Mouse (Mus musculus) liver, embryonic 15.5 days (tissue): ENCODE results near the gene Ceacam16. TPM values are rescaled to one million over a fixed set of nuclear protein-coding genes. Genes with fewer than 3 reads are reported as not detected.

Experiments used
- ATAC-seq: fragments of 200-750 bp; cut with Nextera tagmentation; 2 replicates; pipeline ENCODE4 v1.8.0; 2017; ENCODE audit warnings: moderate number of reproducible peaks, mild to moderate bottlenecking, moderate library complexity; ENCODE audit not compliant: insufficient read depth
- H3K27ac ChIP-seq: fragments of 300-500 bp; sonication (generic); replicated peaks from 2 replicates; pipeline ENCODE4 v1.5.1; 2015; ENCODE audit warnings: mild to moderate bottlenecking, inconsistent platforms
- H3K27me3 ChIP-seq: fragments of 300-500 bp; sonication (generic); 2 replicates; pipeline ENCODE4 v1.6.1; 2015; ENCODE audit warnings: mild to moderate bottlenecking, inconsistent platforms
- H3K36me3 ChIP-seq: fragments of 300-500 bp; sonication (generic); replicated peaks from 2 replicates; pipeline ENCODE4 v1.6.1; 2015; ENCODE audit warnings: moderate library complexity, mild to moderate bottlenecking, inconsistent platforms
- H3K4me1 ChIP-seq: fragments of 300-500 bp; sonication (generic); replicated peaks from 2 replicates; pipeline ENCODE4 v1.6.1; 2015; ENCODE audit warnings: inconsistent platforms
- H3K4me2 ChIP-seq: fragments of 300-500 bp; sonication (generic); 2 replicates; pipeline ENCODE4 v1.6.1; 2015; ENCODE audit warnings: moderate library complexity, mild to moderate bottlenecking, inconsistent platforms
- H3K4me3 ChIP-seq: fragments of 300-500 bp; sonication (generic); replicated peaks from 2 replicates; pipeline ENCODE4 v1.5.1; 2015; ENCODE audit warnings: mild to moderate bottlenecking, inconsistent platforms
- H3K9ac ChIP-seq: fragments of 300-500 bp; sonication (generic); 2 replicates; pipeline ENCODE4 v1.6.1; 2015; ENCODE audit warnings: moderate library complexity, mild to moderate bottlenecking, inconsistent platforms
- H3K9me3 ChIP-seq: fragments of 300-500 bp; sonication (generic); replicated peaks from 2 replicates; pipeline ENCODE4 v1.6.1; 2016; ENCODE audit warnings: inconsistent platforms
- WGBS: fragments of 180-500 bp; shearing (Covaris S2); methylation state at CpG from one replicate; pipeline ENCODE4 v1.1.7; 2015; ENCODE audit warnings: mixed read lengths; ENCODE audit not compliant: insufficient replicate concordance; 5-methylcytosine and 5-hydroxymethylcytosine counted together
- polyA plus RNA-seq: library from polyadenylated mRNA; unstranded; fragments of >200 nt; fragmentation: Nextera tagmentation; extraction: Ambion mirVana; gene quantifications from 2 replicates; pipeline ENCODE4 v1.2.1, GENCODE M21; 2015

Gene Ceacam16
- polyA plus RNA-seq, 1 experiment from 2014 or later, result not detected

GRCm38 (mm10) chr7:19842885-19843504 lies 18.1 kb downstream of the Ceacam16 start:
- Histone ChIP-seq H3K4me3 (no peak overlapping the region), H3K27ac (0 out of 2 replicates have a peak overlapping the region, but pooled peaks have one; percentile 24), H3K36me3 (no peaks in the 10 kb centered on the region), H3K9me3 (no peaks in the 10 kb centered on the region), H3K4me2 (no peak overlapping the region), H3K4me1 (peaks cover 21% of the 10 kb centered on the region), H3K9ac (no peak overlapping the region), H3K27me3 (no peaks in the 10 kb centered on the region)
- ATAC-seq, result 0 out of 2 replicates have a peak, but pooled peaks have one; percentile 29
- WGBS, result 38% methylated on average over 19 of the region's 19 CpGs

DNA sequence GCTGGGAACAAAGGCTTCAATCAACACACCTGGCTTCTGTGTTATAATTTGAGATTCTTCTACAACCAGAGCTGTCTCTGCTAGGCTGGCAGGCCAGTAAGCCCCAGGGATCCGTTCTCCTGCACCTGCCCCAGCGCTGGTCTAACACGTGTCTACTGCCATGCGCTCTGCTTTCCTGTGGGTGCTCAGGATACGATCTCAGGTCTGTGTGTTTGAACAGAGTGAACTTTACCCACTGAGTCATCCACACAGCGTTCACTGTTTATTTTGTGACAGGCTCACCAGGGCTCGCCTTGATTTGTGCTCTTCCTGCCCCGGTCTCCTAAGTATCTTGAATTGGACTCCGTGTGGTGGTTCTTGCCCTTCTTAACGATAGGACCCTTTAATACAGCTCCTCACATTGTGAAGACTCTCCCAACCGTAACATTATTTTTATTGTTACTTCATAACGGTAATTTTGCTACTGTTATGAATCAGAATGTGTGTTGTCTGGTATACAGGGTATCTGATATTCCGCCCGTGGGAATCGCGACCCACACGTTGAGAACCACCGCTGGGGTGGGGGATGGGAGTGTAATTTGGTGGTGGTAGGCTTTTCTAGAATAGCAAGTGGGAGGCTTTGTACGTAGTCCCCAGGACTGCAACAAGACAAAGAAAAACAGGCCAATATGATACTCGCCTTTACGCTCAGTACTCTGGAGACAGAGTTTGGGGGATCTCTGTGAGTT lies 19.2 kb downstream of the Ceacam16 start:
- Histone ChIP-seq H3K4me3 (no peak overlapping the region), H3K36me3 (no peaks in the 10 kb centered on the region), H3K4me2 (no peak overlapping the region), H3K27ac (peak overlapping the region; percentile 70), H3K27me3 (no peaks in the 10 kb centered on the region), H3K9me3 (no peaks in the 10 kb centered on the region), H3K4me1 (peaks cover 12% of the 10 kb centered on the region), H3K9ac (no peak overlapping the region)
- peak; percentile 79 for ATAC-seq
- WGBS, result 63% methylated on average over 21 of the region's 21 CpGs

DNA sequence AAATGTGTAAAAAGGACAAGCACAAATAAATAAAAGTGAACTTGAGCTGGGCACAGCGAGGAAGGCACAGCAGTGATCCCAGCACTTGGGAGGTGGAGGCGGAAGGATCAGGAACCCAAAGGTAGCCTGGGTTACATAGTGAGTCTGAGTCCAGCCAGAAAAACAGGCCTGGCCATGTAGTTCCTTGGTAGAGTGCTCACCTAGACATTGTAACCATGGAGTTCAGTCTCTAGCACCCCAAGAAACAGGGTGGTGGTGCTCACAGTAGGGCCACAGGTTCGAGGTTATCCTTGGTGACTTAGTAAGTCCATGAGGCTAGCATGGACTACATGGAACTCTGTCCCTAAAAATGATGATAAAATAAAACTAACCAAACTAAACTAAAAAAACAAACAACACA lies 20.2 kb downstream of the Ceacam16 start:
- Histone ChIP-seq H3K9me3 (no peaks in the 10 kb centered on the region), H3K27ac (peak overlapping the region; percentile 70; the same call in 1 of the 2 replicates), H3K9ac (no peak overlapping the region), H3K27me3 (no peaks in the 10 kb centered on the region), H3K4me1 (peaks cover 12% of the 10 kb centered on the region), H3K4me3 (no peak overlapping the region), H3K36me3 (no peaks in the 10 kb centered on the region), H3K4me2 (no peak overlapping the region)
- 64% methylated on average over 3 of the region's 3 CpGs for WGBS
- ATAC-seq, result no peak

GRCm38 (mm10) chr7:19840371-19840770 lies 20.7 kb downstream of the Ceacam16 start:
- Histone ChIP-seq H3K9me3 (no peaks in the 10 kb centered on the region), H3K4me2 (no peak overlapping the region), H3K27ac (0 out of 2 replicates have a peak overlapping the region, but pooled peaks have one; percentile 70), H3K4me3 (no peak overlapping the region), H3K9ac (no peak overlapping the region), H3K4me1 (peaks cover 12% of the 10 kb centered on the region), H3K36me3 (no peaks in the 10 kb centered on the region), H3K27me3 (no peaks in the 10 kb centered on the region)
- 60% methylated on average over 4 of the region's 4 CpGs for WGBS
- ATAC-seq, result no peak

- Histone ChIP-seq H3K9me3 (no peaks in the 10 kb centered on the region), H3K4me3 (no peak overlapping the region), H3K4me2 (no peak overlapping the region), H3K4me1 (0 out of 2 replicates have a peak, but pooled peaks cover 3% of the 10 kb centered on the region), H3K36me3 (no peaks in the 10 kb centered on the region), H3K27me3 (no peaks in the 10 kb centered on the region), H3K27ac (no peak overlapping the region), H3K9ac (no peak overlapping the region)
- ATAC-seq, result no peak
- 18% methylated on average over 3 of the region's 3 CpGs for WGBS
These were observed 24.3 kb downstream of the Ceacam16 start for GRCm38 (mm10) chr7:19836843-19837242.

GRCm38 (mm10) chr7:19834055-19834454 lies 27.0 kb downstream of the Ceacam16 start:
- Histone ChIP-seq H3K27ac (no peak overlapping the region), H3K9ac (no peak overlapping the region), H3K4me1 (peaks cover 18% of the 10 kb centered on the region), H3K36me3 (no peaks in the 10 kb centered on the region), H3K4me2 (no peak overlapping the region), H3K4me3 (no peak overlapping the region), H3K9me3 (no peaks in the 10 kb centered on the region), H3K27me3 (no peaks in the 10 kb centered on the region)
- WGBS, result 59% methylated on average over 3 of the region's 3 CpGs
- ATAC-seq, result no peak

- 39% methylated on average over 9 of the region's 9 CpGs for WGBS
- Histone ChIP-seq H3K9ac (no peak overlapping the region), H3K9me3 (no peaks in the 10 kb centered on the region), H3K4me2 (no peak overlapping the region), H3K27ac (no peak overlapping the region), H3K27me3 (no peaks in the 10 kb centered on the region), H3K4me1 (peaks cover 18% of the 10 kb centered on the region), H3K4me3 (no peak overlapping the region), H3K36me3 (no peaks in the 10 kb centered on the region)
- no peak for ATAC-seq
These were observed 29.3 kb downstream of the Ceacam16 start for GRCm38 (mm10) chr7:19831837-19832236.

DNA sequence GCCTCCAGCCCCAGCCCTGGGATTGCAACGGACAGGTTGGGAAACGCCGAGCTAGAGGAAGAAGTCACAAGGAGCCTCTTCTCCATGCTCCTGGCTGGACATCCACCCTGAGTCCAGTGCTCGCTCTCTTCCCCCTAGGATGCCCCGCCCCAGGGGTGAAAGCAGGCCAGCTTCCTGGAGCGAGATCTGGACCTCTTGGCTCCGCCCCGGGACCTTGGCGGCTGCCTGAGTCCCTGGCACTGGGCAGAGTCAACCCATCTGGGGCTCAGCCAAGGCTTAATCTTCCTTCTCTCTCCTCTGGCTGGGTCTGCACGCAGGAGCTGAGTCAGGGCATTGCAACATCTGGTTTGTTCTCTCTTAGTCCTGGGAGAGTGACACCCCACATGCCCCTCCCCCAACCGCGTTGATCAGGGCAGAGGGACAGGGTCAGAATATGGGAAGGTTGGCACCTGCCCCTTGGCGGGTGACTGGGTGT lies 30.4 kb downstream of the Ceacam16 start:
- ATAC-seq, result peak; percentile 68
- Histone ChIP-seq H3K27ac (peak overlapping the region; percentile 33; the same call in 1 of the 2 replicates), H3K36me3 (no peaks in the 10 kb centered on the region), H3K4me2 (peak overlapping the region; percentile 27), H3K27me3 (no peaks in the 10 kb centered on the region), H3K9ac (no peak overlapping the region), H3K4me3 (no peak overlapping the region), H3K4me1 (peaks cover 18% of the 10 kb centered on the region), H3K9me3 (no peaks in the 10 kb centered on the region)
- 18% methylated on average over 13 of the region's 13 CpGs for WGBS

- no peak overlapping the region for H3K27ac ChIP-seq
- peaks cover 23% of the 10 kb centered on the region for H3K4me1 ChIP-seq
- no peak overlapping the region for H3K4me3 ChIP-seq
- WGBS, result 61% methylated on average over 3 of the region's 3 CpGs
- no peak for ATAC-seq
- no peak overlapping the region for H3K4me2 ChIP-seq
- no peaks in the 10 kb centered on the region for H3K27me3 ChIP-seq
- H3K36me3 ChIP-seq, result no peaks in the 10 kb centered on the region
- no peaks in the 10 kb centered on the region for H3K9me3 ChIP-seq
- H3K9ac ChIP-seq, result no peak overlapping the region
These were observed 31.4 kb downstream of the Ceacam16 start for GRCm38 (mm10) chr7:19829694-19830093.

DNA sequence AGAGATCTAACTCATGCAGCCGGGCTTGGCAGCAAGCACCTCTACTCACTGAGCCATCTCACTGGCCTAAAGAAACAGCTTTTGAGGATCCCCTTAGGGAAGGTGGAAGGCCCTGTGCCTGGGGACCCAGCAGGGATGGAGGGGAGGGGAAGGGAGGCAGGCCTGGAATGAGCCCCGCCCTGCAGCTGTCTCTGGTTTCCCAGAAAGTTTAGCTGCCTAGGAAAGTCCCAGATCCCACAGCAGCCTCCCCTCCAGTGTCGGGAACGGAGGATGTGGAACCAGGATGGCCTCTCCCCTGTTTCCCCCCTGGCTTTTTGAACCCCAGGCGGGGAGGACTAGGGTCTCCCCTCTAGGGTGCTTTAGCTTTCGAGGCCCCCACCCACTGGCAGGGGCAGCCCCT lies 34.3 kb downstream of the Ceacam16 start:
- 70% methylated on average over 6 of the region's 6 CpGs for WGBS
- H3K27ac ChIP-seq, result no peak overlapping the region
- H3K9me3 ChIP-seq, result no peaks in the 10 kb centered on the region
- no peak overlapping the region for H3K4me3 ChIP-seq
- no peaks in the 10 kb centered on the region for H3K36me3 ChIP-seq
- H3K4me1 ChIP-seq, result peaks cover 36% of the 10 kb centered on the region
- ATAC-seq, result no peak
- no peak overlapping the region for H3K9ac ChIP-seq
- H3K27me3 ChIP-seq, result peaks cover 25% of the 10 kb centered on the region
- H3K4me2 ChIP-seq, result no peak overlapping the region

GRCm38 (mm10) chr7:19824182-19824973 lies 36.7 kb downstream of the Ceacam16 start:
- peak overlapping the region; percentile 27 for H3K4me2 ChIP-seq
- peaks cover 27% of the 10 kb centered on the region for H3K4me1 ChIP-seq
- H3K36me3 ChIP-seq, result peaks cover 6% of the 10 kb centered on the region; the same call in 1 of the 2 replicates
- peak; percentile 73 for ATAC-seq
- H3K4me3 ChIP-seq, result no peak overlapping the region
- H3K9me3 ChIP-seq, result no peaks in the 10 kb centered on the region; the same call in 1 of the 2 replicates
- H3K27ac ChIP-seq, result peak overlapping the region; percentile 76
- H3K9ac ChIP-seq, result no peak overlapping the region
- WGBS, result 17% methylated on average over 26 of the region's 26 CpGs
- H3K27me3 ChIP-seq, result peaks cover 31% of the 10 kb centered on the region
